Mouse (Mus musculus) kidney, adult 2 months (tissue): ENCODE data around the gene Anxa6. TPM values are rescaled to one million over a fixed set of nuclear protein-coding genes. Genes with fewer than 3 reads are reported as not detected.

Experiments
- DNase-seq: peaks from one replicate; pipeline ENCODE4 v3.0.0; 2021
- H3K27ac ChIP-seq: fragments of 200-500 bp; 2 replicates; pipeline ENCODE4 v1.5.1; 2012; ENCODE audit warnings: low read depth, low read length, control low read depth, inconsistent platforms; ENCODE audit not compliant: insufficient read depth
- H3K27me3 ChIP-seq: fragments of 200-500 bp; replicated peaks from 2 replicates; pipeline ENCODE4 v1.6.1; 2012; ENCODE audit warnings: mild to moderate bottlenecking, moderate library complexity, low read length, inconsistent platforms; ENCODE audit not compliant: control insufficient read depth, insufficient read depth
- H3K36me3 ChIP-seq: fragments of 200-500 bp; 2 replicates; pipeline ENCODE4 v1.6.1; 2012; ENCODE audit warnings: mild to moderate bottlenecking, moderate library complexity, low read length, inconsistent platforms; ENCODE audit not compliant: control insufficient read depth, insufficient read depth
- H3K4me1 ChIP-seq: fragments of 200-500 bp; 2 replicates; pipeline ENCODE4 v1.6.1; 2011; ENCODE audit warnings: low read length; ENCODE audit not compliant: control insufficient read depth, insufficient read depth
- H3K4me3 ChIP-seq: fragments of 200-500 bp; 2 replicates; pipeline ENCODE4 v1.5.1; 2011; ENCODE audit warnings: mild to moderate bottlenecking, low read depth, low read length, control low read depth; ENCODE audit not compliant: insufficient read depth
- CTCF ChIP-seq: fragments of 200-500 bp; conservative IDR thresholded peaks from 2 replicates; pipeline ENCODE4 v1.5.1; 2011; ENCODE audit warnings: low read depth, mild to moderate bottlenecking, control low read depth, low read length, moderate library complexity, mixed read lengths; ENCODE audit not compliant: insufficient read depth, insufficient read length
- POLR2A ChIP-seq: fragments of 200-500 bp; IDR thresholded peaks from one replicate; pipeline ENCODE4 v1.6.1; 2011; ENCODE audit warnings: low read depth, low read length, control low read depth
- WGBS: fragments of 180-500 bp; shearing (Covaris S2); methylation state at CpG from one replicate; pipeline ENCODE4 v1.1.7; 2018; 5-methylcytosine and 5-hydroxymethylcytosine counted together
- polyA plus RNA-seq: library from polyadenylated mRNA; depleted of rRNA; stranded (reverse); fragments of >200 nt; gene quantifications from 2 replicates; pipeline ENCODE4 v1.2.3, GENCODE M21; 2012

Anxa6 gene
- polyA plus RNA-seq, 1 experiment, result 87.9 TPM

DNA sequence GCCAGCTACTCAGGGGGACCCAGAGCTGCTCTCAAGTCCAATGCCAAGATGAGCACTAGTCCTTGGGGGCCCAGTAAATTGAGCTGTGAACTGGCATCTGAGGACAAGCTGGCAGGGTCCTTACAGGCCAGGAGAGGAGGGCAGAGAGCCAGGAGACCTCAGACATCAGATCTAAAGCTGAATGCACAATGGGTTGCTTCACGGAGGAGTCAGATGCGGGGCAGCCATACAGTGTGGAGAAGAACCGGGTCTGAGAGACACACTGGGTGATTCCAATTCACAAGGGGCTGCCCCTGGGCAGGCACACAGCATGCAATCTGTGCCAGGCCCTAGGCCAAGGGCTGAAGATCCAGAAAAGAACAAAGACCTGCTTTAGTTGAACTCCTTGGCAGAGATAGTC lies 18.0 kb downstream of the Anxa6 start:
- Histone ChIP-seq H3K36me3 (no peaks in the 10 kb centered on the region; the same call in 1 of the 2 replicates), H3K27me3 (no peaks in the 10 kb centered on the region), H3K4me3 (no peak overlapping the region), H3K4me1 (no peaks in the 10 kb centered on the region; the same call in 1 of the 2 replicates), H3K27ac (no peak overlapping the region)
- no peak for DNase-seq
- no peak for TF ChIP-seq CTCF
- no peak for TF ChIP-seq POLR2A
- WGBS, result 79% methylated on average over 3 of the region's 3 CpGs

DNA sequence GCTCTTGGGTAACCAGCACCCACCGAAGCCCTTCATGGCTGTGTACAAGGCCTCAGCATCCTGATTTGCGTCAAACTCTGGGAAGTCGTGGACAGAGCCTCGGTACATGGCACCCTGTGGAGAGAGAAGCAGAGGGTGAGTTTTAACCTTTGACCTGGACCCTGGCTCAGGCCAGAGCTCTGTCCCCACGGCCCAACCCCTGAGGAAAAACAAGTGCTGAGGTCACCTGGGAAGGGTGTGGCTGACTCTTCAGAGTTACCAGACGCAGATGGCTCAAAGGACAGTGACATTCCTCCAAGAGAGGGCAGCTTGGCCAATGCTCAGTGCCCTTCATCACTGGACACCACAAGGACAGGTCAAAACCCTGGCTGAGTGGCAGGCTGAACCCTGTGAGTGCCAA lies 19.4 kb downstream of the Anxa6 start:
- Histone ChIP-seq H3K36me3 (no peaks in the 10 kb centered on the region; the same call in 1 of the 2 replicates), H3K27ac (no peak overlapping the region), H3K4me1 (no peaks in the 10 kb centered on the region), H3K27me3 (no peaks in the 10 kb centered on the region), H3K4me3 (no peak overlapping the region)
- 67% methylated on average over 6 of the region's 6 CpGs for WGBS
- TF ChIP-seq CTCF, result no peak
- TF ChIP-seq POLR2A, result no peak
- peak; percentile 37 for DNase-seq

DNA sequence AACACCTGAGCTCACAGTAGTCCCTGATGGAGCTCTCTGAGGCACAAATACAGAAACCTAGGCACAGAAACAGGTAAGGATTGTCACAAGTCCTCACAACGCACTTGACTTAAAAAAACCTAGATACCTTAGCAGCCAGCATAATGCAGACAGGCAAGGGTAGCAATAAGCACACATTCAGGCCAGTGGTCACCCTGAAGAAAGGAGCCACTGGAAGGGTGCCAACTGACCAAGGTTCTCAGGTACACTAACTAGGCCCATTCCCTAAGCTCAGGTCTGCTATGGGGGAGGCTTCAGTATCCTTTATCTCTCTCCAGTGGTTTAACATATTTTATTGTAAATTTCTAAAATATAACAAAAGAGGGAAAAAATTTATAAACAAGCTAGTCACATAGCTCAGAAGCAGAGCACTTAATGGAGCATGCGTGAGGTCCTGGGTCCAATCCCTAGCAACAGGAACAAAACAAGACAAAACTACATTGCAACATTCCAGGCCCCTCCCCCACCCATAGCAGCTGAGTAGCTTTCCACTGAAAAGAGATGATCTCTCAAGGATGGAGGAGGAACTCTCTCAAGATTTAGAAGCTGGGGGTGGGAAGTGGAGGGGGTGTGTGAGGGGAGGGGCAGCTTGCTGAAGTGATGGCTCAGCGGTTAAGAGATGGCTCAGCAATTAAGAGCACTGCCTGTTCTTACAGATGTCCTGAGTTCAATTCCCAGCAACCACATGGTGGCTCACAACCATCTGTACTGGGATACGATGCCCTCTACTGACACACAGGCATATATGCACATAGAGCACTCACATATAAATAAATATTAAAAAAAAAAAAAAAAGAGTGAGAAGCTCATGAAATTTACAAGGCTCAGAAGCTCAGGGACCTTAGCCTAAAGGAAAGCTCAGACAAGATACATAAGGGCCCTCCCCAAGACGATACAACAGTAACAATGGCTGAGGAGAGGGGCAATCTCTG lies 20.4 kb downstream of the Anxa6 start:
- Histone ChIP-seq H3K4me1 (no peaks in the 10 kb centered on the region), H3K27ac (no peak overlapping the region), H3K4me3 (no peak overlapping the region), H3K27me3 (no peaks in the 10 kb centered on the region), H3K36me3 (no peaks in the 10 kb centered on the region; the same call in 1 of the 2 replicates)
- WGBS, result 60% methylated on average over 5 of the region's 5 CpGs
- TF ChIP-seq POLR2A, result no peak
- TF ChIP-seq CTCF, result no peak
- peak; percentile 61 for DNase-seq

DNA sequence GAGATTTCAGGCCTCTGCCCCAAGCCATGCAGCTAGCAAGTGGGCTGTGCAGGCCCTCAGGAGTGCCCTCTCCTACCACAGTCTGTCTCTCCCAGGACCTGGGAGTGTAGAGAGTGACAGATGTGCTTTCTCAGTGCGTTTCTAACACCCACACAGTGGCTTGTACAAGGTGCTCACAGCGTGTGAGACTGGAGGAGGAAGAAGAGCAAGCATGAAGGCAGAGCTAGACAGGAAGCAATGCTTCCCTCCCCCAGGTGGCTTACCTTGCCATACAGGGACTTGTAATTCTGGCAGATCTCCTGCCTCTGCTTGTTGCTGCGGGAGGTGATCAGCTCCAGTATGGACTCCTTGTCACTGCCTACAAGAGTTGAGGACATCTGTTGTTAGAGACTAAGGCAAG lies 21.8 kb downstream of the Anxa6 start:
- Histone ChIP-seq H3K27ac (no peak overlapping the region), H3K27me3 (no peaks in the 10 kb centered on the region), H3K36me3 (no peaks in the 10 kb centered on the region; the same call in 1 of the 2 replicates), H3K4me1 (no peaks in the 10 kb centered on the region), H3K4me3 (no peak overlapping the region)
- TF ChIP-seq POLR2A (no peak), CTCF (no peak)
- 67% methylated on average over 3 of the region's 3 CpGs for WGBS
- no peak for DNase-seq

DNA sequence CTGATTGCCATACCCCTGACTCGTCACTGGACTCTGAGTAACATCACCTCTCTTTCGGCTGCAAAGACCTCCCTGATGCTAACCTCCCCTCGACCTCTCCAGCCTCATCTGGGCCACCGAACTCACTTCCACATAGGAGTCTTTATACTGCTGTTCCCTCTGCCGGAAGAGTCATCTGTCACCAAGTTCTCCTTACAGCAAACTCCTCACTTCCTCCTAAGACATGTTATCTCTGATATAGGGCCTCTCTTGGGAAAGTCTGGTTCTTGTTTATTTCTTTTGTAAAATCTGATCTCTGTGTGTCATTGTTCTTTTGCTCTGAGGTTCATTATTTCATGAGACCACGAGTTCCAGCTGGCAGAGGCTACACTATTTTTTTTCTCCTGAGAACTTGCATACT lies 25.0 kb downstream of the Anxa6 start:
- TF ChIP-seq POLR2A (no peak), CTCF (no peak)
- 65% methylated on average over 6 of the region's 6 CpGs for WGBS
- no peak overlapping the region for H3K27ac ChIP-seq
- no peaks in the 10 kb centered on the region for H3K4me1 ChIP-seq
- no peak for DNase-seq
- no peak overlapping the region for H3K4me3 ChIP-seq
- no peaks in the 10 kb centered on the region for H3K27me3 ChIP-seq
- H3K36me3 ChIP-seq, result no peaks in the 10 kb centered on the region; the same call in 1 of the 2 replicates

DNA sequence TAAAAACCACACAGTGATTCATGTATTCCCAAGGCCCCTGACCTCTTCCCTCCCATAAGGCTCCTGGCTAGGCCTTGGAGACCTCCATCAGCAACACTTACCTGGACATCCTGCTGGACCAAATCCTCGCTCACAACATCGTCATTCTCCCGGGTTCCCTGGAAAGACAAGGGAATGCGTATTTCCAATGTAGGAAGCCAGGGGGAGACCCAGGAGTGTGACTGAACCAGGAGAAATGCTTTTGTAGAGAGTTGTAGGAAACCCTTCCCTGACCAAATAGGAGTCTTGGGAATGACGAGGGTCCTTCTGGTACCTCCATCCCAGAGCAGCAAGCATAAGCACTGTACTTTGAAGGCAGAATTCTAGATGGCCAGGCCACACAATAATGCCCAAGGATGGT lies 27.6 kb downstream of the Anxa6 start:
- no peak overlapping the region for H3K27ac ChIP-seq
- peaks cover 2% of the 10 kb centered on the region; the same call in 1 of the 2 replicates for H3K36me3 ChIP-seq
- no peaks in the 10 kb centered on the region for H3K4me1 ChIP-seq
- no peaks in the 10 kb centered on the region for H3K27me3 ChIP-seq
- TF ChIP-seq POLR2A, result no peak
- no peak for TF ChIP-seq CTCF
- no peak overlapping the region for H3K4me3 ChIP-seq
- 85% methylated on average over 5 of the region's 5 CpGs for WGBS
- no peak for DNase-seq

DNA sequence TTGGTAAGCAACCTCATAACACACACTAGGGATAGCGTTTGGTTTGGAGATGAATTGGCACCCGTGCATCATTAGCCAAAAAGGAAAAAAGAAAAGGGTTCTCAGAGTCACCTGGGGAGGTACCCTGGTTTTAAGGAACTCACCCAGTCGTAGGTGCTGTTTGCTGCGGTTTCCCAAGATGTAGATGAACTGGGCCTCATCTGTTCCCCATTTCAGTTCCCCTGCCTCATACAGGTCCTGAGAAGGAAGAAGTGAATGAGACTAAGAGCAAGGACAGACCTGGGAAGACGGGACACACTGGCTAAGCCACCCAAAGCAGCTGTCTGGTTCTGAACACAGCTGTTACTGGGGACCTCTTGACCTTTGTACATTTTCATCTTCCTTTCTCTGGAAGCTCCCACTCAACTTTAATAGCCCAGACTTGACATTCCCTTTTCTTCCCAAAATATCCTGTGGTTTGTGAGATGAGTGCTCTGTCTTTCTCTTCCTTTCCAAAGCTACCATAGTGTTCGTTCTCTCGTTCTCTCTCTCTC lies 28.2 kb downstream of the Anxa6 start:
- WGBS, result 84% methylated on average over 7 of the region's 7 CpGs
- Histone ChIP-seq H3K4me1 (no peaks in the 10 kb centered on the region), H3K4me3 (no peak overlapping the region), H3K27ac (no peak overlapping the region), H3K27me3 (no peaks in the 10 kb centered on the region), H3K36me3 (peaks cover 2% of the 10 kb centered on the region; the same call in 1 of the 2 replicates)
- peak; percentile 52 for DNase-seq
- TF ChIP-seq POLR2A (no peak), CTCF (no peak)
